Mouse (Mus musculus) cerebellum, postnatal 25 days (tissue): ENCODE measurements around the gene Nt5m.

Experiments used
- DNase-seq, 2 experiments: peaks; one replicate each; pipeline ENCODE4 v3.0.0; 2021; ENCODE audit warnings: mixed read lengths in 2 of 2

Nt5m gene

DNA sequence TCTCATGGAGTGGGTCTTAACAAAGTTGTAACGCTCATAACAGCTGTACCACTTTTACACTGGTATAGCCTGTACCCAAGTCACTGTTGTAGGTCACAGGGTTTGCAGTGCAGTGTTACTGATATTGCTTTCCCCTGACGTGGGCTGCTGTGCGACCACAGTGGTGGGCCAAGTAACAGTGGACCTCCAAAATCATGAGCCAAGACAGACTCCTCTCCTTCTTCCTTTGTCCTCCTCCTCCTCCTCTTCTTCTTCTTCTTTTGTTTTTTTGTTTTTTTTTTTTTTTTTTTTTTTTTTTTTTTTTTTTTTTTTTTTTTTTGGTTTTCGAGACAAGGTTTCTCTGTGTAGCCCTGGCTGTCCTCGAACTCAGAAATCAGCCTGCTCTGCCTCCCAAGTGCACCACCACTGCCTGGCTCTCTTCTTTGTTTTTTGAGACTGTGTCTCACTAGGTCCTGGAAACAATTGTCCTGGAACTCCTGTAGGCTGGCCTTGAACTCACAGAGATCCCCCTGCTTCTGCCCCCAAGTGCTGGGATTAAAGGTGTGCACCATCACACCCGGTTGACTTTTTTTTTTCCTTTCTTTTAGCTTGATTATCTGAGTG is 67.4 kb downstream of the Nt5m start:
- DNase-seq = no peak

DNA sequence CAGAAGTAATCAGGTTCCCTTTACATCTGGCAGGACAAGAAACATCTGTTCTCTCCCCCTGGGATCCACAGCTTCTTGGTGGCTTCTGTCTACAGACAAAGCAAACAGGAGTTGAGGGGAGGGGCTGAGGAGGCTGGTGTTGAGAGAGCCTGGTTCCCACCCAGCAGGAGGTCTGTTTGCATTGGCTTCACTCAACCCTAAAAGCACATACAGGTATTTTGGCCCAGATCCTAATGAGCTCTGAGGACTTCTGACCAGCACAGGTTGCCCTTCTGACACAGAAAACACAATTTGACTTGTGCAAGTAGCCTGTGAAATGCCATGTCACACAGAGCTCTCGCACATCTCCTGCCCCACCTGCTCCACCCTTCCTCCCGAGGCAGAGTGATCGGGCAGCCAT is 69.2 kb downstream of the Nt5m start:
- DNase-seq = no peak

DNA sequence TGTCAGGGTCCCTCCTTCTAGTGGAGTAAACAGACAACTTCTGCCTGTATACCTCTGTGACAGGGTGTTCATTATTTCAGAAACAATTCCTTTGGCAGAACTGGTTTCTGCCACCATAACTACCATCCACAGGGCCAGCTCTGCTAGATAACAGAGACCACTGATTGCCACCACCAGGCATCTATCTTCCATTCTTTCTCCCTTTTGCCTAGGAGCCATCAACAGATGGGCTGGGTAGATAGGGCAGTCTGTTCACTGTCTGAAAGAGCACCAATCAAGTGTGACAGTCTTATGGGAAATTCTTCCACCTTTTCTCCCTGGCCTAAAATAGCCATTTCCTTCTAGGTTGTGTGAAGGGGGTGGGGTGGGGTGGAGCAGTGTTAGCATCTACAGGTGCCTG is 71.3 kb downstream of the Nt5m start:
- DNase-seq = no peak

DNA sequence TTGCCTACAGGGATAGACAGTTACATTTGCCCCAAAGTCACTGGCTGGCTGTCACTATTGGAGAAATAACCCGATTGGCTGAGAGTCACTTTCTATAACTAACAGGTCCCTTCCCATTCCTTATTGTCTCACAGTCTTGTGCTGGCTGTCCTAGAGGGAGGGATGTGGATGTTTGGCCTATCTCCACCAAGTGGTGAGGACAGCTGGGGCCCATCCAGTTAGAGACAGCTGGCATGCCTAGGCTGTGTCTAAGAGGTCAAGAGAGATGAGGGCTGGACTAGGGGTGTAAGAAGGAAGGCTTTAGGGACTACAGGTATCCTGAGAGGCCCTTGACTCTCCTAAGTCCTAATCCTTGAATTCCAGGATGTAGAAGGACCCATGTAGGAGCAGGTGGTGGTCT is 72.3 kb downstream of the Nt5m start:
- DNase-seq = no peak

DNA sequence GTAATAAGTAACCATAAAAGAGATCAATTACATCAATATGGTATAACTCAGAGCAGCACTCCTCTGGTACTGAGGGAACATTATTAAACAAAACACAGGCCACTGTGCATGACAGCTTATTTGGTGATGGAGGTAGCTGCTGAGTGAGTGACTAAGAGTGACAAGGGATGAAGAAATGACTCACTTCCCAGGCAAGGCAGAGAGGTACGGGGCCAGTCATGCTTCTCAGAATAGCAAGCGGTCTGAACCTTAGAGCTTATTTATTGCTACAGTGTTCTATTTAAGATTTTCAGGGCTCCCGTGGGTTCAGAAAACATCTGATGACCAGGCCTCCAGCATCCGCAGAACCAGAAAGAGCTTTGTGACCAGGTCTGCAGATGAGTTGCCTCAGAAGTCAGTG is 74.5 kb downstream of the Nt5m start:
- DNase-seq = no peak

DNA sequence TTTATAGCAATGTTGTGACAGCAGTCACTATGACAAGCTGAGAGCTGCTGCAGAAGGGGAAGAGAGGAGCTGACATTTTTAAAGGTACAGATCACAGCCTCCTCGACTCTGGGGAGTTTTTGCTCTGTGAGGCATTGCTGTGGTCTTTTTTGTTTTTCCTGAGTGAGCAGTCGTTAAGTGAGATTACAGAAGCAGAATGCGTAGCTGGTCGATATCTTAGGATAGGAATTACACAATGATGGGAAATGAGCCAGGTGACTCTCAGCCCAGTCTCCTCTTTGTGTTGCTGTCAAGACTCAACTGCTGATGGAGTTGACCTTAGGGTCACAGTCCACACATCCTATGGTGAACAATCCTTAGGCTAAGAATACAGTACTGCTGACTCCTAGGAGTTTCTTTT is 78.8 kb downstream of the Nt5m start:
- DNase-seq = no peak

DNA sequence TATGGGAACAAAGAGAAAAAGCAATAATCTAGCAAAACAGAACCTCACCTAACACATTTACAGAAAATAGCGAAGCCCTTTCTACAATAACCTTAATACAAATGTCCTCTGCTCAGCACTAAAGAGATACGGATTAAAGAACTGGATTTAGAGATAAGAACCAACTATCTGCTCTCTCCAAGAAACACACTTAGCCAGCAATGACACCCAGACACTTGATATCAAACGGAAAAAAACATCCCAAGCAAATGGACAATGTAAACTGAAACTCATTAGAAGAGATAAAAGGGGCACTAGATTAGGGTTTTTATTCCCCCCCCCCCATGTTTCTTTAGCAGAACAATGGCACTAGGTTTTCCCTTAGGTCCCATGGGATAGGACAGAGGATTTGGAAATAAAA is 80.2 kb downstream of the Nt5m start:
- no peak for DNase-seq

DNA sequence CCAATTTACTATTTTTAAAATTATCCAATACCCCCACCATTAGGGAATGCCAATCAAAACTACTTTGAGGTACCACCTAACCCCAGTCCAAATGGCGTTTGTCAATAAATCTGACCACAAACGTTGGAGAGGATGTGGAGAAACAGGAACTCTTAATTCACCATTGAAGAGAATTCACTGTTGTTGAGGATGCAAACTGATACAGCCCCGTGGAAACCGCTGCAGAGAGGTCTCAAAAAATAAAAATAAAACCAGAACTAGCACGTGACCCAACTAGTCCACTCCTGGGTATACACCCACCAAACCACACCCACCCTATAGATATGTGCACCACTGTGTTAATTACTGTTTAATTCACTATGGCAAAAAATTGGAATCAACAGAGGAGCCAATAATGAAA is 81.1 kb downstream of the Nt5m start:
- no peak for DNase-seq

DNA sequence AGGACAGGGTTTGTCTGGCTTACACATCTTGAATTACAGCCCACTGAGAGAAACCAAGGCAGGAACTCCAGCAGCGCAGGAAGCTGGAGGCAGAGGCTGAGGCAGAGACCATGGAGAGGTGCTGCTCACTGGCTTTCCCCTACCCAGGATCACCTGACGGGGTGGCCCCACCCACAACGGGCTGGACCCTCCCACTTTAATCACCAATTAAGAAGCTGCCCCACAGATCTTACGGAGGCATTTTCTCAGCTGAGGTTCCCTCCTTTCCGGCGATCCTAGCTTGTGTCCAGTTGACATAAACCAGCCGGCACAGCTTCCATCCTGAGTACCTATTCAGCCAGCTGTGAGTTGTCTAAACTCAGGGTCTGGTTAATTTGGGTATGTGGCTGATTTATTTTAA is 82.0 kb downstream of the Nt5m start:
- no peak for DNase-seq

DNA sequence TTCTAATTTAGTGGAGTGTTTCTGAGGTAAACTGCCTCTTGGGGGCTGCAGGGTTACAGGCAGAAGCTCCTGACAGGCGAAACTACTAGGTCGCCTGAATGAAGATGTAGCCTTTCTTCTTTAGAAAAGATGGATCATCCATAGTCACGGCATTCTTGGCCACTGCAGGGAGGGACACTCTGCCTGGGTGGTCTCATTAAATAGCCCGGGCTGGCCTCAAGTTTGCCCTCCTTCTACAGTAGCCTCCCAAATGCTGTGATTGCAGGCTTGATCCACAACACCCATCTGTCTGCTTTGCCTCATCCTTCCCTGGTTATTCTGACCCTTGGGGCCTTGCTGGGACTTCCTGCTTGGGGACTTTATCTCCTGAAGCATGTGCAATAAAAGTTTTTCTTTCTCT is 90.8 kb downstream of the Nt5m start:
- DNase-seq = no peak
